In genomic region chr13:113602882-113603342, GRCm38 (mm10) we compare ENCODE assay signal across 10 mouse cellular contexts. TPM values are rescaled to one million over a fixed set of nuclear protein-coding genes. Genes with fewer than 3 reads are reported as not detected.
DNase-seq lines count a peak whose midpoint lies in the region; ATAC-seq and TF ChIP-seq lines count a peak whose summit lies in the region.
"Had no signal": no experiment of that assay in that cellular context is flagged by ENCODE, and none has a peak within 500 bp of the region (broad histone marks: within the 10 kb centered on the region; RNA-seq: fewer than 3 reads in every experiment).

No protein-coding gene starts in this region.

- peaks cover 41% of the 10 kb centered on the region for H3K4me1 ChIP-seq in hindbrain, embryonic 10.5 days (replicated peaks)
- peaks cover 42% of the 10 kb centered on the region for H3K4me1 ChIP-seq in hindbrain, embryonic 13.5 days (replicated peaks)
- H3K4me1 ChIP-seq in kidney, embryonic 16.5 days (ENCODE audit: insufficient read depth, low read length): peaks cover 64% of the 10 kb centered on the region
- peaks cover 4% of the 10 kb centered on the region; the same call in 1 of the 2 replicates for H3K4me1 ChIP-seq in stomach, postnatal 0 days (replicated peaks; ENCODE audit: control insufficient read depth, insufficient read depth)

- TF ChIP-seq EP300 in stomach, postnatal 0 days (optimal IDR thresholded peaks at IDR 0.05): no peak

- peaks cover 42% of the 10 kb centered on the region for H3K36me3 ChIP-seq in hindbrain, embryonic 10.5 days
- H3K36me3 ChIP-seq in hindbrain, embryonic 13.5 days: no peaks in the 10 kb centered on the region; the same call in 1 of the 2 replicates
- peaks cover 9% of the 10 kb centered on the region for H3K36me3 ChIP-seq in kidney, embryonic 16.5 days (ENCODE audit: insufficient read depth, low read length)
- no peaks in the 10 kb centered on the region for H3K36me3 ChIP-seq in stomach, postnatal 0 days (ENCODE audit: control insufficient read depth, insufficient read depth, low read length)

- ATAC-seq in hindbrain, embryonic 13.5 days (ENCODE audit: low FRiP score): no peak
- peak; percentile 39; the same call in 1 of the 2 replicates for ATAC-seq in kidney, embryonic 16.5 days (ENCODE audit: low FRiP score, low TSS enrichment)
- ATAC-seq in stomach, postnatal 0 days (ENCODE audit: low FRiP score, low TSS enrichment): peak; percentile 89

- no peak for DNase-seq in hindbrain, embryonic 10.5 days (ENCODE audit: low spot score)
- DNase-seq in urinary bladder, postnatal 14 days (ENCODE audit: low spot score): peak; percentile 51
- no peak for DNase-seq in urinary bladder, adult 2 months (ENCODE audit: low spot score)
- DNase-seq in stomach, postnatal 0 days (ENCODE audit: low spot score): peak; percentile 80
- DNase-seq in adrenal gland, adult 8-10 months: no peak
- DNase-seq in left cerebral cortex, adult 11 months (ENCODE audit: low spot score): no peak
- DNase-seq: adrenal gland, postnatal 36 days; thymus, postnatal 14 days had no signal

- H3K9ac ChIP-seq in hindbrain, embryonic 13.5 days: no peak overlapping the region
- no peak overlapping the region; the same call in 1 of the 2 replicates for H3K9ac ChIP-seq in kidney, embryonic 16.5 days (replicated peaks; ENCODE audit: low read length)
- 0 out of 2 replicates have a peak overlapping the region, but pooled peaks have one; percentile 5 for H3K9ac ChIP-seq in stomach, postnatal 0 days (ENCODE audit: low read length)

- H3K4me3 ChIP-seq in hindbrain, embryonic 10.5 days: no peak overlapping the region
- H3K4me3 ChIP-seq in hindbrain, embryonic 13.5 days: no peak overlapping the region
- no peak overlapping the region for H3K4me3 ChIP-seq in kidney, embryonic 16.5 days (ENCODE audit: low read length)
- peak overlapping the region; percentile 6; the same call in 1 of the 2 replicates for H3K4me3 ChIP-seq in stomach, postnatal 0 days (ENCODE audit: low read depth, low read length)

- 0 out of 2 replicates have a peak, but pooled peaks cover 4% of the 10 kb centered on the region for H3K9me3 ChIP-seq in hindbrain, embryonic 10.5 days
- H3K9me3 ChIP-seq in hindbrain, embryonic 13.5 days: no peaks in the 10 kb centered on the region
- no peaks in the 10 kb centered on the region for H3K9me3 ChIP-seq in kidney, embryonic 16.5 days (ENCODE audit: low read length)
- H3K9me3 ChIP-seq in stomach, postnatal 0 days (ENCODE audit: control insufficient read depth, low read length): no peaks in the 10 kb centered on the region

- 88% methylated on average over 17 of the region's 17 CpGs for WGBS in hindbrain, embryonic 10.5 days
- WGBS in hindbrain, embryonic 13.5 days: 87% methylated on average over 17 of the region's 17 CpGs
- WGBS in kidney, embryonic 16.5 days: 77% methylated on average over 17 of the region's 17 CpGs
- 57% methylated on average over 17 of the region's 17 CpGs for WGBS in stomach, postnatal 0 days

- no peaks in the 10 kb centered on the region for H3K27me3 ChIP-seq in hindbrain, embryonic 10.5 days (ENCODE audit: insufficient read depth, poor library complexity, severe bottlenecking)
- H3K27me3 ChIP-seq in hindbrain, embryonic 13.5 days: no peaks in the 10 kb centered on the region
- no peaks in the 10 kb centered on the region for H3K27me3 ChIP-seq in kidney, embryonic 16.5 days (ENCODE audit: insufficient read depth, low read length)
- no peaks in the 10 kb centered on the region for H3K27me3 ChIP-seq in stomach, postnatal 0 days (ENCODE audit: control insufficient read depth, insufficient read depth, low read length)

- peak overlapping the region; percentile 54; the same call in 1 of the 2 replicates for H3K27ac ChIP-seq in hindbrain, embryonic 10.5 days
- H3K27ac ChIP-seq in hindbrain, embryonic 13.5 days: no peak overlapping the region
- peak overlapping the region; percentile 47 for H3K27ac ChIP-seq in kidney, embryonic 16.5 days (ENCODE audit: low read length)
- H3K27ac ChIP-seq in stomach, postnatal 0 days (replicated peaks): peak overlapping the region; percentile 81

- H3K4me2 ChIP-seq in hindbrain, embryonic 13.5 days: no peak overlapping the region
- H3K4me2 ChIP-seq in kidney, embryonic 16.5 days (replicated peaks; ENCODE audit: low read depth, low read length): 0 out of 2 replicates have a peak overlapping the region, but pooled peaks have one; percentile 4
- peak overlapping the region; percentile 41; the same call in 1 of the 2 replicates for H3K4me2 ChIP-seq in stomach, postnatal 0 days (replicated peaks; ENCODE audit: low read depth)

- no peak for TF ChIP-seq CTCF in stomach, postnatal 0 days (IDR thresholded peaks at IDR 0.05; ENCODE audit: low read depth)

RNA-seq across cellular contexts. Expression of gene Snx18, which starts 15.5 kb away (rescaled TPM):
- 18.1 and 18.4 TPM in 2 replicates for polyA plus RNA-seq in hindbrain, embryonic 10.5 days (2016; fragmentation: Nextera tagmentation; extraction: Ambion mirVana)
- 10.8 and 11.2 TPM in 2 replicates for polyA plus RNA-seq in hindbrain, embryonic 13.5 days (2015; fragmentation: Nextera tagmentation; extraction: Ambion mirVana)
- polyA plus RNA-seq in urinary bladder, adult 2 months (2012; rRNA removed): 33.5 and 34.8 TPM in 2 replicates
- polyA plus RNA-seq in kidney, embryonic 16.5 days (2015; fragmentation: Nextera tagmentation; extraction: Ambion mirVana): 24.6 and 27.2 TPM in 2 replicates
- polyA plus RNA-seq in stomach, postnatal 0 days (2015; fragmentation: Nextera tagmentation; extraction: Ambion mirVana): 15.6 and 18.0 TPM in 2 replicates
- total RNA-seq in adrenal gland, adult 8-10 months (2022): 10 to 100 TPM; 23.3 to 29.6 (median 26.4) TPM

Comparison
In these comparisons a context has a peak if more than half of its experiments do, and no peak if none do; other contexts are left out.
1. DNase-seq: peak in urinary bladder, postnatal 14 days (single experiment) and stomach, postnatal 0 days (single experiment); none in hindbrain, embryonic 10.5 days (single experiment), urinary bladder, adult 2 months (single experiment), adrenal gland, adult 8-10 months (single experiment) and left cerebral cortex, adult 11 months (single experiment).